Mouse (Mus musculus) lung, postnatal 0 days (tissue): ENCODE measurements around the gene Epn1. TPM values are rescaled to one million over a fixed set of nuclear protein-coding genes. Genes with fewer than 3 reads are reported as not detected.

ENCODE experiments used
- ATAC-seq: fragments of 200-750 bp; cut with Nextera tagmentation; 2 replicates; pipeline ENCODE4 v1.8.0; 2017; ENCODE audit warnings: moderate library complexity
- DNase-seq: peaks from one replicate; pipeline ENCODE4 v3.0.0-alpha.2; 2016; ENCODE audit warnings: low spot score
- H3K27ac ChIP-seq: fragments of 300-500 bp; sonication (generic); 2 replicates; pipeline ENCODE4 v1.5.1; 2014; ENCODE audit warnings: antibody characterized with exemption, mild to moderate bottlenecking, low read length, mixed read lengths
- H3K27me3 ChIP-seq: fragments of 300-500 bp; sonication (generic); replicated peaks from 2 replicates; pipeline ENCODE4 v1.6.1; 2014; ENCODE audit warnings: low read length, mixed read lengths; ENCODE audit not compliant: insufficient read depth
- H3K36me3 ChIP-seq: fragments of 300-500 bp; sonication (generic); 2 replicates; pipeline ENCODE4 v1.6.1; 2014; ENCODE audit warnings: low read length, mixed read lengths; ENCODE audit not compliant: insufficient read depth
- H3K4me1 ChIP-seq: fragments of 300-500 bp; sonication (generic); 2 replicates; pipeline ENCODE4 v1.6.1; 2014; ENCODE audit warnings: antibody characterized with exemption, low read depth, low read length, mixed read lengths; ENCODE audit not compliant: insufficient read depth
- H3K4me2 ChIP-seq: fragments of 300-500 bp; sonication (generic); replicated peaks from 2 replicates; pipeline ENCODE4 v1.6.1; 2014; ENCODE audit warnings: low read depth, mild to moderate bottlenecking, low read length, moderate library complexity, mixed read lengths
- H3K4me3 ChIP-seq: fragments of 300-500 bp; sonication (generic); 2 replicates; pipeline ENCODE4 v1.5.1; 2014; ENCODE audit warnings: low read depth, low read length
- H3K9ac ChIP-seq: fragments of 300-500 bp; sonication (generic); replicated peaks from 2 replicates; pipeline ENCODE4 v1.6.1; 2014; ENCODE audit warnings: low read depth, mild to moderate bottlenecking
- H3K9me3 ChIP-seq: fragments of 300-500 bp; sonication (generic); 2 replicates; pipeline ENCODE4 v1.6.1; 2016; ENCODE audit warnings: low read length, mixed read lengths
- CTCF ChIP-seq: IDR thresholded peaks from 2 replicates; pipeline ENCODE4 v1.5.1; 2016; ENCODE audit warnings: antibody characterized with exemption, mild to moderate bottlenecking
- EP300 ChIP-seq: IDR thresholded peaks from 2 replicates; pipeline ENCODE4 v1.6.1; 2016; ENCODE audit warnings: antibody characterized with exemption, mild to moderate bottlenecking, control low read depth
- WGBS: fragments of 180-500 bp; shearing (Covaris S2); extraction: QIAGEN DNeasy Blood & Tissue Kit; methylation state at CpG from one replicate; pipeline ENCODE4 v1.1.7; 2014; 5-methylcytosine and 5-hydroxymethylcytosine counted together
- polyA plus RNA-seq: library from polyadenylated mRNA; unstranded; fragments of >200 nt; fragmentation: Nextera tagmentation; extraction: Ambion mirVana; gene quantifications from 2 replicates; pipeline ENCODE4 v1.2.1, GENCODE M21; 2015

Gene Epn1
- polyA plus RNA-seq, 1 experiment from 2014 or later = 41.6 TPM

DNA sequence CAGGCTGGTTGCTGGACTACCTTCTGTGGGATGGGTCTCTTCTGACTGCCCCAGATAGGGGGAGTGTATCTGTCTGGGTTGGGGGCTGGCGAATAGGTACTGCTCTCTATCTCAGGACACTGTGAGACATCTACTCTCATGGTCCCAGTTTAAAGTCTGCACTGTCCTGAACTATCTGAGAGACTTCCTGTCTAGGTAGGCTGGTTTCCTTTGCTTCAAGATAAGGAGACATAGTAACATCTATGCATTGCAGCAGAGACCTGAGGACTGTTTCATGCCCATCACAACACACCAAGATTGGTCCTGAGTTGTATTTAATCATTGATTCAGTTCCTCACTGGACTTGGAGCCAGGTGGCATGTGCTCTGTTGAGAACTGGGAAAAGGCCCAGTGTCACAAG, 5.5 kb downstream of the Epn1 start:
- Histone ChIP-seq H3K27me3 (no peaks in the 10 kb centered on the region), H3K4me1 (peaks cover 7% of the 10 kb centered on the region), H3K9me3 (no peaks in the 10 kb centered on the region), H3K27ac (no peak overlapping the region), H3K4me3 (no peak overlapping the region), H3K4me2 (no peak overlapping the region), H3K9ac (no peak overlapping the region), H3K36me3 (peaks cover 12% of the 10 kb centered on the region; the same call in 1 of the 2 replicates)
- TF ChIP-seq CTCF = no peak
- no peak for TF ChIP-seq EP300
- DNase-seq (no peak), ATAC-seq (no peak)
- WGBS = 100% methylated on average over 1 of the region's 1 CpGs

DNA sequence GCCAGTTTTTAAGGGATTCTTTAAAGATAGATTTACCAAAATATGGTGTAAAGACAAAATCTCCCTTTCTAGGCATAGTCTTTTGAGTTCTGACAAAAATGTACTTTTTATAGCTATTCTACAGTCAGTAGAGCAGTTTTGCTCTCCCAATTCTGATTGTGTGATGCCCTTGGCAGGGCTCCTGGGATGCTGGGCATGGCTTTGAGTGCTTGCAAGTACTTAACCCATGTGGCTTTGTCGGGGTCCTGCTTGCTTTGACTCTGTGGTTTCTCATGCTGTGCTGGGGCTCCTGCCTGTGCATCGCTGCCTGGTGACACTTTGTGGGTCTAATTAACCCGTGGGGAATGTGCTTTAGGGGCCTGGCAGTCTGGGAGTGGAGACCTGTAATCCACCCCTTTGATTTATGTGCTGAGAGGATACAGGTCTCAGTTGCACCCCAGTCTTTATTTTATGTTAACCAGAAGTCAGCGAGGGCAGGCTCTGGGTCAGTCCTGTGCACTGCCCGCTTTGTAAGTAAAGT, 6.9 kb downstream of the Epn1 start:
- no peak for TF ChIP-seq CTCF
- no peak for TF ChIP-seq EP300
- Histone ChIP-seq H3K4me3 (no peak overlapping the region), H3K27ac (no peak overlapping the region), H3K9ac (no peak overlapping the region), H3K36me3 (peaks cover 12% of the 10 kb centered on the region; the same call in 1 of the 2 replicates), H3K9me3 (no peaks in the 10 kb centered on the region), H3K4me2 (no peak overlapping the region), H3K27me3 (no peaks in the 10 kb centered on the region), H3K4me1 (no peaks in the 10 kb centered on the region; the same call in 1 of the 2 replicates)
- no peak for DNase-seq
- no peak for ATAC-seq
- 85% methylated on average over 5 of the region's 5 CpGs for WGBS

DNA sequence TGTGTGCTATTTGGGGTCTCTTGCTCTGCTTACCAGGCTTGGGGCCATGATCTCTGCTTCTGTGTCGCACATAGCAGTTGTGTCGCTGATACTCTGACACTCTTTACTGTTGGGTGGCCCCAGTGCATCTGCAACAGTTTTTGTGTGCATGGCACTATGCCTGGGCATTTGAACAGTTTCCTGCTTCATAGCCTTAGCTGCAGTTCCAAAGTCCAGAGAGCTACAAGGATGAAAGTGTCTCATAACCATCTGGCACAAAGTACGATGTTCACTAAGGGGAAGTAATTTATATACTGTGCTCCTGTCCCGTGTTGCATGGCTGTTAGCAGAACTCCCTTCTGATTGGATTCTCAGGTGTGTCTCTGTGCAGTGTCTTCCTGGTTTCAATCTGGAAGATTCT, 7.9 kb downstream of the Epn1 start:
- H3K36me3 ChIP-seq = peaks cover 20% of the 10 kb centered on the region
- H3K4me1 ChIP-seq = no peaks in the 10 kb centered on the region
- no peak overlapping the region for H3K27ac ChIP-seq
- H3K9ac ChIP-seq = no peak overlapping the region
- H3K9me3 ChIP-seq = no peaks in the 10 kb centered on the region
- no peak overlapping the region for H3K4me2 ChIP-seq
- TF ChIP-seq CTCF (no peak), EP300 (no peak)
- WGBS = 74% methylated on average over 4 of the region's 4 CpGs
- H3K27me3 ChIP-seq = no peaks in the 10 kb centered on the region
- no peak overlapping the region for H3K4me3 ChIP-seq
- no peak for DNase-seq
- no peak for ATAC-seq

DNA sequence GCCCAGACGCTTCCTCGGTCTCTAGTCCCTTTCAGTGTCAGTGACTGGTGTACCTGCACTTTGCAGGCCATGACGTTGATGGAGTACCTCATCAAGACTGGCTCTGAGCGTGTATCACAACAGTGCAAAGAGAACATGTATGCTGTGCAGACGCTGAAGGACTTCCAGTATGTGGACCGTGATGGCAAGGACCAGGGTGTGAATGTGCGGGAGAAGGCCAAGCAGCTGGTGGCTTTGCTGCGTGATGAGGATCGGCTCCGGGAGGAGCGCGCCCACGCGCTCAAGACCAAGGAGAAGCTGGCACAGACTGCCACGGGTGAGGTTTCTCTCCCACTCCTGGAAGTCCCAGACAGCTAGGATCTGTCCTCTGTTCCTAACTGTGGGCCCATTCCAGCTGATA, 9.8 kb downstream of the Epn1 start:
- no peak for ATAC-seq
- TF ChIP-seq CTCF (no peak), EP300 (no peak)
- WGBS = 93% methylated on average over 15 of the region's 15 CpGs

DNA sequence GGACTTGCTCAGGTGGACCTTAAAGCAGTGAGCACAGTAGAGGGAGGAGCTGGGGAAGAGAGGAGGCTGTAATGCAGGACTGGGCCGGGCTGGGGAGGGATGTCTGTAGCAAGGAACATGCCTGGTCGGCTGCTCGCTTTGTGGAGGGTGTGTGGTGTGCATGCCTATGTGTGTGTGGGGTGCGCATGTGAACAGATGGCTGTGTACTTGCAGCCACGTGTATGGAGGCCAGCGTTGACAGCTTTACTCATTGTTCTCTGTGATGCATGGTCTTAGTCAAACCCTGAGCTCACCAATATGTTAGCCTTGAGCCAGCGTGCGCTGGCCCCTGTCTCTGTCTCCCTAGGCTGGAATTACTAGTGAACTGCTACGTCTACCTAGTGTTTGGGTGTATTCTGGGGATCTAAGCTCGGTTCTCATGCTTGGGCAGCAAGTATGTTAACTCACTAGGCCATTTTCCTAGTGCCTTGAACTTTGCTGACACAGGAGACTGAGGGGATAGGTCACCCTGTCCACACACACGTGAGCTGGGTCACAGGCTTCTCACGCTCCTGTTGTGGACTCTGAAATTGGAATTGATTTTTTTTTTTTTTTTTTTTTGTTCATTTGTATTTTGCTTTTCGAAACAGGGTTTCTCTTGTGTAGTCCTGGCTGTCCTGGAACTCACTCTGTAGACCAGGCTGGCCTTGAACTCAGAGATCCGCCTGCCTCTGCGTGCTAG, 11.1 kb downstream of the Epn1 start:
- H3K4me1 ChIP-seq = no peaks in the 10 kb centered on the region
- H3K27ac ChIP-seq = no peak overlapping the region
- no peaks in the 10 kb centered on the region for H3K9me3 ChIP-seq
- 91% methylated on average over 15 of the region's 15 CpGs for WGBS
- no peak for ATAC-seq
- H3K9ac ChIP-seq = no peak overlapping the region
- no peak for DNase-seq
- H3K27me3 ChIP-seq = no peaks in the 10 kb centered on the region
- TF ChIP-seq CTCF (no peak), EP300 (no peak)
- H3K4me2 ChIP-seq = no peak overlapping the region
- peaks cover 37% of the 10 kb centered on the region for H3K36me3 ChIP-seq
- H3K4me3 ChIP-seq = no peak overlapping the region

More for the DNA sequence above, 9.8 kb downstream of the Epn1 start:
- H3K9ac ChIP-seq = no peak overlapping the region
- no peaks in the 10 kb centered on the region for H3K9me3 ChIP-seq
- no peaks in the 10 kb centered on the region for H3K4me1 ChIP-seq
- no peaks in the 10 kb centered on the region for H3K27me3 ChIP-seq
- no peak overlapping the region for H3K4me3 ChIP-seq
- no peak overlapping the region for H3K4me2 ChIP-seq
- peaks cover 30% of the 10 kb centered on the region for H3K36me3 ChIP-seq
- DNase-seq = no peak
- no peak overlapping the region for H3K27ac ChIP-seq

DNA sequence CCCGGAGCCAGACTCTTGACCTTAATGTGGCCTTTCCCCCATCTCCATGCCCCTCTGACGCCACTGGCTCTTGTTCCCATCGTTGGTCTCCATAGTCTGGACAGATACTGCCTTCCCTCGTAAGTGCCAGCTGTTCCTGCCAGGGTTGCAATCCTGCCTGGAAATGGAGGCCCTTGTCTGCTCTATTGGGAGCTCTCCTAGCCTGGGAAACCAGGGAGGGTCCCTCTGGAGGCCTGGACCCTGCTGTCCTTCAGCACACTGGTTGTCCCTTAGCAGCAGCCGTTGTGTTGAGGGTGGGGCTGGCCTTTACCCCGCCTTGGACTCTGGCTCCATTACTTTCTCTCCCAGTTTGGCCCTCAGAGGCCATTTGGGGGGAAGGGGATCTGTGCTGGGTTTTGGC, 12.3 kb downstream of the Epn1 start:
- DNase-seq (no peak), ATAC-seq (no peak)
- Histone ChIP-seq H3K4me3 (no peak overlapping the region), H3K27me3 (no peaks in the 10 kb centered on the region), H3K27ac (no peak overlapping the region), H3K4me1 (no peaks in the 10 kb centered on the region), H3K4me2 (no peak overlapping the region), H3K36me3 (peaks cover 43% of the 10 kb centered on the region), H3K9me3 (no peaks in the 10 kb centered on the region), H3K9ac (no peak overlapping the region)
- WGBS = 74% methylated on average over 6 of the region's 6 CpGs
- TF ChIP-seq EP300 = no peak
